Mouse (Mus musculus) embryonic fibroblast, embryonic 13.5 days (primary cell): ENCODE results near the gene Phlda2. TPM values are rescaled to one million over a fixed set of nuclear protein-coding genes. Genes with fewer than 3 reads are reported as not detected.
A peak's percentile ranks its signal among the peaks of the same experiment; 100 is the strongest.

ENCODE experiments used
- H3K27ac ChIP-seq: 2 replicates; pipeline ENCODE4 v1.5.1; 2012; ENCODE audit warnings: low read length, control low read depth, inconsistent platforms; ENCODE audit not compliant: insufficient read depth
- H3K4me1 ChIP-seq: 2 replicates; pipeline ENCODE4 v1.6.1; 2011; ENCODE audit warnings: low read length; ENCODE audit not compliant: control insufficient read depth, insufficient read depth
- H3K4me3 ChIP-seq: 2 replicates; pipeline ENCODE4 v1.5.1; 2011; ENCODE audit warnings: mild to moderate bottlenecking, control low read depth, low read length; ENCODE audit not compliant: insufficient read depth
- CTCF ChIP-seq: IDR thresholded peaks from 2 replicates; pipeline ENCODE4 v1.5.1; 2011; ENCODE audit warnings: mild to moderate bottlenecking, control low read depth, low read length, moderate library complexity, borderline replicate concordance; ENCODE audit not compliant: insufficient read depth
- POLR2A ChIP-seq: IDR thresholded peaks from 2 replicates; pipeline ENCODE4 v1.6.1; 2011; ENCODE audit warnings: low read depth, mild to moderate bottlenecking, control low read depth, low read length, moderate library complexity
- polyA plus RNA-seq: library from polyadenylated mRNA; stranded (reverse); fragments of >200 nt; gene quantifications from 2 replicates; pipeline ENCODE4 v1.2.4, GENCODE M21; 2011; ENCODE audit warnings: low read depth; ENCODE audit not compliant: missing spikeins, insufficient read length

Gene Phlda2
- polyA plus RNA-seq, 1 experiment, result not detected

GRCm38 (mm10) chr7:143477800-143478199 lies 25.1 kb downstream of the Phlda2 start:
- Histone ChIP-seq H3K4me1 (no peaks in the 10 kb centered on the region), H3K27ac (no peak overlapping the region), H3K4me3 (no peak overlapping the region)
- TF ChIP-seq CTCF, result no peak
- TF ChIP-seq POLR2A, result no peak

- H3K4me1 ChIP-seq, result no peaks in the 10 kb centered on the region
- no peak overlapping the region for H3K4me3 ChIP-seq
- H3K27ac ChIP-seq, result no peak overlapping the region
- no peak for TF ChIP-seq CTCF
- TF ChIP-seq POLR2A, result no peak
Observed at GRCm38 (mm10) chr7:143476702-143477335, 26.1 kb downstream of the Phlda2 start.

GRCm38 (mm10) chr7:143475876-143476275 lies 27.1 kb downstream of the Phlda2 start:
- Histone ChIP-seq H3K4me3 (no peak overlapping the region), H3K27ac (no peak overlapping the region), H3K4me1 (no peaks in the 10 kb centered on the region)
- TF ChIP-seq POLR2A, result no peak
- no peak for TF ChIP-seq CTCF

GRCm38 (mm10) chr7:143474811-143475210 lies 28.1 kb downstream of the Phlda2 start:
- H3K27ac ChIP-seq, result no peak overlapping the region
- H3K4me1 ChIP-seq, result no peaks in the 10 kb centered on the region
- TF ChIP-seq POLR2A (no peak), CTCF (no peak)
- H3K4me3 ChIP-seq, result no peak overlapping the region

GRCm38 (mm10) chr7:143473347-143474101 lies 29.4 kb downstream of the Phlda2 start, which contains the start of gene Slc22a18:
TSS of gene Slc22a18 (plus strand) at chr7:143473736.
- TF ChIP-seq POLR2A (no peak), CTCF (no peak)
- no peak within 1 kb of the TSS for H3K4me3 ChIP-seq
- H3K4me1 ChIP-seq, result no peaks in the 10 kb centered on the region
- H3K27ac ChIP-seq, result no peak within 1 kb of the TSS

DNA sequence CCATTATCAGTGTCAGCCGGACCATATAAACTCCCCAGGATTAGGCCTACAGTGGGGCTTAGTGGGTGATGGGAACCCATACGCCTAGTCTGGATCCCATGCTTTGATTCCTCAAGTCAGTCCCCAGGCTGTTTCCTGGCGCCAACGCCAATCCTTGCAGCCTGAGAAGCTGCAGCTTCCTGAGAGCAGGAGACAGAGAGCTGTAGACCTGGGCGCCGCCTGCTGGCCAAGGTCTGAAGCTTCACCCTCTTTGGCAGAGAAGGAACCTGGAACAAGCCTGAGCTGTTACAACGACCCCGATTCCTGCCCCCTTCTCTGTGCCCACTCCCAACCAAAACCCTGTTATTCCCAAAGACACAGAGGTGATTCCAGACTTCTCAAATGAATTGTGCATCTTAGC lies 33.0 kb downstream of the Phlda2 start:
- Histone ChIP-seq H3K4me1 (no peaks in the 10 kb centered on the region), H3K4me3 (no peak overlapping the region), H3K27ac (no peak overlapping the region)
- TF ChIP-seq POLR2A (no peak), CTCF (peak; percentile 73)

- Histone ChIP-seq H3K27ac (no peak overlapping the region), H3K4me3 (no peak overlapping the region), H3K4me1 (no peaks in the 10 kb centered on the region)
- TF ChIP-seq POLR2A (no peak), CTCF (no peak)
Observed at GRCm38 (mm10) chr7:143467714-143468113, 35.2 kb downstream of the Phlda2 start.

GRCm38 (mm10) chr7:143466099-143466677 lies 36.8 kb downstream of the Phlda2 start:
- Histone ChIP-seq H3K4me1 (no peaks in the 10 kb centered on the region), H3K27ac (no peak overlapping the region)
- TF ChIP-seq POLR2A, result no peak
- peak; percentile 74 for TF ChIP-seq CTCF

DNA sequence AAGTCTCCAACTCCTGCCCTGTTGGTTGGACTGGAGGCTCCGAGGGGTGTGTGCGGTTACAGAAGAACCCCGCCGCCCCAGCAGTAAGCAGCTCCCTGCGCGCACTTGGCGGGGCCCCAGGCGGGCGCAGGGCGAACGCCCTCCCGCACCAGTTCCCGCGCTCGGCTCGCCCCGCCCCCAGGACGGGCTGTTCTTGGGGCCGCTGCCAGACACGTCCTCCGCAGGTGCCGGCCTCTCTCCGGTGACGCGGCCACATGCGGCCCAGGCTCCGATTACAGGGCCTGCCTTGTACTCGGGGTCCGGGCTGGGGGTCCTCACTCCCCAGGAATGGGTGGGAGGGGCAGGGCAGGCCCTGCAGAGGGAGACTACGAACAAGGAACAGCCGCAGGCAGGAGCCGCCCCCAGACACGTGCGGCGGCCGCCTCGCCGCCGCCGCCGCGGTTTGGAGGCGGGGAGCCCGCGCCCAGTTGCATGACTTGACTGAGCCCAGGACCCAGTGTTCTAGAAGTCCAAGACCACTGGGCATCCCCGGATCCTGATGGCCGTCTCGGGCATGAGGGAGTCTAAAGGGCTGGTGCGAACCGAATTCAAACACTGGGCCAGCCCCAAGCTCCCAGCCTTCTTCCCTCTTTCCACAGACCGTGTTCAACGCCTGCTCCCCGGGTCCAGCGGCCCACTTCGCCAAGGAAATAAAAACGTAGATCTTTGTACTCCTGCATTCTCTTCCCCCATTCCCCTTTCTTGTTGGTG lies 38.0 kb downstream of the Phlda2 start:
- TF ChIP-seq POLR2A (no peak), CTCF (no peak)
- Histone ChIP-seq H3K27ac (no peak overlapping the region), H3K4me3 (no peak overlapping the region), H3K4me1 (no peaks in the 10 kb centered on the region)

More at GRCm38 (mm10) chr7:143466099-143466677, 36.8 kb downstream of the Phlda2 start:
- H3K4me3 ChIP-seq, result no peak overlapping the region
